Mouse (Mus musculus) gastrocnemius, postnatal 25 days (tissue): Measurements from ENCODE around the gene Tmem258. TPM values are rescaled to one million over a fixed set of nuclear protein-coding genes. Genes with fewer than 3 reads are reported as not detected.
A peak's percentile ranks its signal among the peaks of the same experiment; 100 is the strongest.

Experiments used
- DNase-seq: peaks from one replicate; pipeline ENCODE4 v3.0.0; 2022
- total RNA-seq, 2 experiments: library from RNA; stranded (reverse); gene quantifications; 1 replicate in 1 of 2; 2 replicates in 1 of 2; pipeline ENCODE4 v1.2.3; 2021

Gene Tmem258
- total RNA-seq, 2 experiments from 2014 or later, result 81.8 to 94.5 TPM

DNA sequence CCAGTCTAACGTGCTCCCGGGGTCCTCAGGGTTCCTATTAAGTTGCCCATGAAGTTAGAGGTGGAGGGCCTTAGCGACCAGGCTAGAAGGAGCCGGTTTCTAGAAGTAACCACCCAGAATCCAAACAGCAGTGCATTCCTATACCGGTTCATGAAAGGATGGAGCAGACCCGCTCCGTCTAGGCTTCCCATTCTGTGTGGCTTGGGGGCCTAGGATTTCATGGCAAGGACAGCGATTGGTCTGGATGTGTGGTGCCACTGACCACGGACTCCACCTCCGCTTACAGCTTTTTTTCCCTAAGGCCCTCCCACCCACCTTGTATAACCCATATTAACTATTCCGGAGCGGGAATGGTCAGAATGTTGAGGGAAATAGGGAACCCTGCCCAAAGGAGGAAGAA lies 19.7 kb upstream of the Tmem258 start:
- no peak for DNase-seq

DNA sequence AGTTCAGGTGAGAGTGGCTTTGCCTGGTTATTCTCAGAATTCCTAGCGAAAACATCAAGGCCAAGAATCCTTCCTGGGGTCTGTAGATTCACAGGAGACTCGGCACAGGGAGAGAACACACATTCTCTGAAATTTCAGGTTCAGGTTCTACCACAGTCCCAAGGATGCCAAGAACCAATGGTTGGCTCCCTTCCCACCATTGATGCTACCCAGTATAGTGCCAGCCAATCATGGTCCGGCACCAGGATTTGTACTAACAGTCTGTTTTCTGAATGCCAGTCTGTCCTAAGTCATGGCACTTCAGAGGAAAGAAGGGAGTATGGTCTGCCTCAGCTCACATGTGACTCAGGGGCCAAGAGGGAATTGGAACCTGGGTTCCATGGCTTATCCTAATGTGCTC lies 17.9 kb upstream of the Tmem258 start:
- no peak for DNase-seq

DNA sequence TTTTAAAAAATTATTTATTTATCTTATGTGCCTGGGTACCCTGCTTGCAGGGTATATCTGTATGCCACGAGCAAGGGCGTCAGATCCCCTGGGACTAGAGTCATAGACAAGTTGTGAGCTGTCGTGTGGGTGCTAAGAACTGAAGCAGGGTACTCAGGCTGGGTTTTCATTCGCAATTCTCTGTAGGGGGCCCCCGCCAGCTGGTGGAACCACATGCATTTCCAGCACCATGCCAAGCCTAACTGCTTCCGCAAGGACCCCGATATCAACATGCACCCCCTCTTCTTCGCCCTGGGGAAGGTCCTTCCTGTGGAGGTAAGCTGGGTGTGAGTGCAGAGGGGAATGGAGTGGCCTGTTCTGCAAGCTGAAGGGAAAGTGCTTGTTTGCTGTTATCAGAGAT lies 17.2 kb upstream of the Tmem258 start:
- no peak for DNase-seq

- peak; percentile 48 for DNase-seq
Measured at GRCm38 (mm10) chr19:10188281-10188811, 15.5 kb upstream of the Tmem258 start.

GRCm38 (mm10) chr19:10189022-10189421 lies 14.8 kb upstream of the Tmem258 start:
- no peak for DNase-seq

- no peak for DNase-seq
Measured at GRCm38 (mm10) chr19:10189940-10190339, 13.9 kb upstream of the Tmem258 start.

DNA sequence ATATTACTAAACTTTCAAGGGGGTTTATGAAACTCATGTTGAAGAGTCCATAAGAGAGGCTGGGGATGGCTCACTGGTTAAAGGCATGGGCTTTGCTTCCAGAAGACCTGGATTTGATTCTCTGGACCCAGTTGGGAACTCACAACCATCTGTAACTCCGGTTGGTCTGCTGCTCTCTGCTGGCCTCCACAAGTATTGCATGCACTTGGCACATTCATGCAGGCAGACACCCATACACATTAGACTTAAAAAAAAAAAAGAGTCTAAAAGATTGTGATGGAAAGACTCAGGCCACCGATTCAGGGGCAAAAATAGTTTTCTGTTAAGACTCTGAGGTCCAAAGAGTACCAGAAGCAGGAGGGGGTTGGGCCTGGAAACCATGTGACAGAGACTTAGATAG lies 13.0 kb upstream of the Tmem258 start:
- DNase-seq, result peak; percentile 44

DNA sequence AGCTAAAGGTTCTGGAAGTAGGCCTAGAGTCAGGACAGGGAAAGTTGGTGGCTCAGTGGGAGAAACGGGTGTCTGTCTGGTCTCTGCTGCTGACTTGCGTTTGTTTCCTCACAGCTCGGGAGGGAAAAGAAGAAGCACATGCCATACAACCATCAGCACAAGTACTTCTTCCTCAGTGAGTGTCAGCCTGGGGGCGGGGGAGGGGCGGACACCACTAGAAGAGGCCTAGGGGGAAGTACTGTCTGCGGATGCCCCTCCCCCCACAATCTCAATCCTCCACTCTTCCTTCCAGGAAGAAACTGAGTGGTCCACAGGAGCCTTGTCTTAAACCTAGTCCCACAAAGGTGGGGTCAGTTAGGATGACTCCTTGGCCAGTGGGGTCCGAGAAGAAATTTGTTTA lies 12.5 kb upstream of the Tmem258 start:
- DNase-seq, result peak; percentile 24

- DNase-seq, result no peak
Measured at GRCm38 (mm10) chr19:10194337-10194736, 9.5 kb upstream of the Tmem258 start.

GRCm38 (mm10) chr19:10195252-10195651 lies 8.6 kb upstream of the Tmem258 start:
- DNase-seq, result peak; percentile 21

DNA sequence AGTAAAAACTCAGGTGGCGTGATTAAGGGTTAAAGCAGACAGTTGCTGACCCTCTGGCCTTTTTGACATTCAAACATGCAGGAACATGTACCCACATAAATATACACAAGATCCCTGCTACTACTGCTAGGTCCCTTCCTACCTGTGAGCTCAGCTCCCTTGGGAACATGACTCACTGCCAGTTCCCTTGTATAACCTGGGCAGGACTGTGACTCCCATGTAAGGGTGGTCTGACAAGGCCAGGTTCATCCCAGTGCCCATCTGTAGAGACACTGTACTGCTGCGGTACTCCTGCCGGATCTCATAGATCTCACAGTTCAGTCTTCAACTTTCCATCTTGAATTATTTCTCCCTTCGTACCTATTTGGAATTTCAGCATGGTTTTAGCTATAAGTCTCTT lies 6.7 kb upstream of the Tmem258 start:
- no peak for DNase-seq

GRCm38 (mm10) chr19:10198286-10198685 lies 5.5 kb upstream of the Tmem258 start:
- no peak for DNase-seq

DNA sequence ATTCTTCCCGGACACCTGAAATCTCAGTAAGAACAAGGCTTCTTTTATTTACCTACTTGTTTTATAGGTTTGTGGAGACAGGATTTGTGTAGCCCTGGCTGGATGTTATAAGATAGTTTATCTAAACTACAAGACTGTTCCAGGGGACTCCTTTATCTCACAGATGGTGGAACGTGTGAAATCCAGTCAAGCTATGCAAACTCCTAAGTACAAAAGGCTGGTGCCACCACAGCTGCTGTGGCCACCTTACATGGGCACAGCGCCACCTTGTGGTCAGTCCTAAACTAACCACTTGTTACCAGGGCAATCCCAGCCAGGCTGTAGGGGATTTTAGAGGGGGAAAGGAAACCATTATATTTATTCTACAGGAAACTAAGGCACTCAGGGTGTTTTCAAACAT lies 5.1 kb upstream of the Tmem258 start:
- DNase-seq, result peak; percentile 54

DNA sequence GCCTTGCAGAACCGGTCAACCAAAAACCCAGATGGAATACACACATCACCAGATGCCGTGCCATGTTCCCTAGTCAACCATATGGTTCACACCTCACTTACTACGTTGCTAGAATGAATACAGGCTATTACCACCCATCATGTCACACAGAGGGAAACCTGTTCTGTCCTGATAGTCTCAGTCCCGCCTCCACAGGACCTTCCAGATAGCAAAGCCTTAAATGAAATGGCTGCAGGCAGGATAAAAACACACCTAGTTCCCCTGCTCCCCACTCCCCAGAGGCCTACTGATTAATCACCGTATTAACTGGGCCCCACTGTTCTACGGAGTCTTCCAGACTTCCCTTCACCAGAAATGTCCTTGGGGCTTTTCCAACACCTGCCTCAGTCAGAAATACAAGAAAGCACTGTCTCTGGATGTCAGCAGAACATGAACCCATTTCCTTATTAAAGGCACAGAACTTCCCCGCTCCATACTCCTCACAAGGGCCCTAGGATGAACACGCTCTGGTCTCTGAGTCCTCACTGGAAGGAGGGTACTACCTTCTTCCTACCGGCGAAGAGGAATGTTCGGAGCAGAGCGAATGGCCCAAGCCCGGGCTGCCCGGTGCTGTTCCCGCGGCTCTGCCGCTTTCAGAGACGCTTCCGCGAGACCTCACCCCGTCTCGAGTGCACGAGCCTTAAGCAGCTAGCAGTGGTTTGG lies 517 bp upstream of the Tmem258 start:
- DNase-seq, result no peak

DNA sequence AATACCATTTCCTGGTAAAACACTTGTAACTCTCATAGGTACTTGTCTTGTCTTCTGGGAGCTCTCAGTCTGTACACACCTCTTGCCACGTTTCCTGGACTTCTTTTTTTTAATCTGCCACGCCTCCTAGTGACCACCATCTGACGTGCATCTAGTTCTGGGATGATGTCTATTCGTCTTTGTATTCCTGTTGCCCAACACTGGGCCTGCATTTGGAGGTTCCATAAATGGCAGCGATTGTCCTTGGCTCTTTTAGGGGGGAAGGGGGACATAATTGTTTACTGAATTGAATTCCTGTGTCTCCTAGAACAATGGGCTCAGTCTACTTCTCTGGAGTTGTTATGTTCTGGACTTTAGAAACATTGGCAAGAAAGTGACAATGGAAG lies 795 bp downstream of the Tmem258 start:
- DNase-seq, result no peak

- no peak for DNase-seq
Measured at GRCm38 (mm10) chr19:10205051-10205450, 1.2 kb downstream of the Tmem258 start.

DNA sequence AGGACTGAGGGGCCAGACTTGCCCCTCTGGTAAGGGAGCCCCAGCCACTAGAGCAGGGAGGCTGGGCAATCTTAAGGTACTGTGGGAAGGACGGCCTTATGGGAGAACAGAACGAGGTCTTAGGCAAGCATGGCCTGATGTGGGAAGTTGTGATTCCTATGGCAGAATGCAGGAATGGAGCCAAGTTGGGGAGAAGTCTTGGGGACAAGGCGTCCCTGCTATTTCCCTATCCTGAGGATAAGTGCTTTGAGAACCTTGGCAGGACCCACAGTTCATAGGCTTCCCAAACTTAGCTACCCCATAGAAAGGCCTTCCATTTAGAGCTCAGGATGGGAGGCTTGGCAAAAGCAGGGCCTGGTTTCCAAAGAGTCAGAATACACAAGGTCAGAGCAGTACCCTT lies 5.0 kb downstream of the Tmem258 start:
- DNase-seq, result no peak

GRCm38 (mm10) chr19:10210885-10211284 lies 7.1 kb downstream of the Tmem258 start:
- no peak for DNase-seq

- DNase-seq, result no peak
Measured at GRCm38 (mm10) chr19:10213796-10214471, 10.1 kb downstream of the Tmem258 start.

DNA sequence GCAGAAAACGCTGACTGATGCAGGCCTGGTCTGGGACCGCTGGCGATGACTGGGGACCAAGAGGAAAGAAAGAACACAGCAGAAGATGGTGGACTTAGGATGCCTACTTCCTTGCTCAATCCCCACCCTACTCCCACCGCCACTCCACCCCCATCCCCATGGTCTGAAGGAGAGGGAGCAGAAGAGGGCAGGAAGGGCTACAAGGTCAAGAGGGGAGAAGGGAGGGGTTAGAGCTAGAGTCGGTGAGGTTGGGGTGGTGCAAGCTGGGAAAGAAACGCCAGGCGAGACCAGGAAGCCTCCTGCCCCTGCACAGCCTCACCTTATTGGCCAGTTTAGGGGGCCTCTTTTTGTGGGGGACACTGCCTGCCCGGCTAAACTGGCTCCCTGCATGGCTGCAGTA lies 12.3 kb downstream of the Tmem258 start:
- DNase-seq, result no peak

- no peak for DNase-seq
Measured at GRCm38 (mm10) chr19:10219108-10219507, 15.3 kb downstream of the Tmem258 start.

DNA sequence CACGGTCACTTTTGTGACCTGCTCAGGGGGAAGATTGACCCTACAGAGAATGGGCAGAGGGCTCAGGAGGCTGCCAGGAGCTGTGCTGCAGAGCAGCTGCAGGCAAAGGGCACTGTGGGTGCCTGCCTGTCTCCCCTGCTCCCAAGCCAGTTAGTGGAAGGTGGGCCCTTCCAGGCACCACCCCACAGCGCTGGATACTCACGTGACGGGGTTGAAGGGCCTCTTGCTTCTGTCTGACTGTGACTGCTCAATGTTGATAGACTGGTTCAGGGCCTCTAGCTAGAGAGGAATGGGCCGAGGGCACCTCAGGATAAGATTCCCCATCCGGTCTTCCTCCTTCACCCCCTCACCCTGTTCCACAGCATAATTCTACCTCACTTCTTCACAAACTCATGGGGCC lies 15.8 kb downstream of the Tmem258 start:
- no peak for DNase-seq

DNA sequence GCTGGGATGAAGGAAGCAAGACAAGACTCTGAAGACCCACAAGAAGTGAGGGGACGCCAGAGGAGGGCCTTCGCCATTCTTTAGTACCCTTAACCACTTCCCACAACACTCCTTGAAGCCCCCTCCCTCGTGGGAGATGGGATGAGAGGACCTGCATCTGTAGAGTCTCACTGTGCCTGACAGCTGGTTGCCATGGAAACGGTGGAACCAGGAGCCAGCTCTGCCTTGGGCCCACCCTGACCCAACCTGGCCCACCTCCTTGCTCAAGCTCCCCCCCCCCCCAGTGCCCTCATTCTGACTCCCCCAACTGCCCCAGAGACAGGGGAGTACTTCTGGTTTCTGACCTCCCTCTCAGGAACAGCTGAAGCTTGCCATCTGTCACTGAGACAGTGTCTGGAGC lies 17.8 kb downstream of the Tmem258 start:
- DNase-seq, result no peak

- no peak for DNase-seq
Measured at GRCm38 (mm10) chr19:10222656-10223055, 18.8 kb downstream of the Tmem258 start.
